Mouse (Mus musculus) heart, embryonic 12.5 days (tissue): ENCODE data around the gene Sycp3. TPM values are rescaled to one million over a fixed set of nuclear protein-coding genes. Genes with fewer than 3 reads are reported as not detected.
"Not testable (repeated sequence)": the region's sequence is repeated elsewhere in the genome, so short reads cannot be mapped to it uniquely, and the experiment has no call there.

ENCODE experiments used
- ATAC-seq: fragments of 200-750 bp; cut with Nextera tagmentation; 2 replicates; pipeline ENCODE4 v1.8.0; 2017; ENCODE audit warnings: moderate TSS enrichment, moderate library complexity; ENCODE audit not compliant: insufficient number of reproducible peaks, low FRiP score
- H3K27ac ChIP-seq: fragments of 300-500 bp; sonication (generic); 2 replicates; pipeline ENCODE4 v1.5.1; 2016; ENCODE audit warnings: mild to moderate bottlenecking, moderate library complexity; ENCODE audit not compliant: poor library complexity, severe bottlenecking
- H3K27me3 ChIP-seq: fragments of 300-500 bp; sonication (generic); replicated peaks from 2 replicates; pipeline ENCODE4 v1.6.1; 2016; ENCODE audit warnings: mild to moderate bottlenecking, moderate library complexity
- H3K36me3 ChIP-seq: fragments of 300-500 bp; sonication (generic); 2 replicates; pipeline ENCODE4 v1.6.1; 2016; ENCODE audit warnings: mild to moderate bottlenecking, moderate library complexity
- H3K4me1 ChIP-seq: fragments of 300-500 bp; sonication (generic); replicated peaks from 2 replicates; pipeline ENCODE4 v1.6.1; 2016; ENCODE audit warnings: mild to moderate bottlenecking
- H3K4me2 ChIP-seq: fragments of 300-500 bp; sonication (generic); 2 replicates; pipeline ENCODE4 v1.6.1; 2016; ENCODE audit warnings: mild to moderate bottlenecking, moderate library complexity
- H3K4me3 ChIP-seq: fragments of 300-500 bp; sonication (generic); 2 replicates; pipeline ENCODE4 v1.5.1; 2016; ENCODE audit warnings: mild to moderate bottlenecking
- H3K9ac ChIP-seq: fragments of 300-500 bp; sonication (generic); 2 replicates; pipeline ENCODE4 v1.6.1; 2016; ENCODE audit warnings: mild to moderate bottlenecking, moderate library complexity
- H3K9me3 ChIP-seq: fragments of 300-500 bp; sonication (generic); replicated peaks from 2 replicates; pipeline ENCODE4 v1.6.1; 2016; ENCODE audit warnings: mild to moderate bottlenecking, moderate library complexity
- WGBS: fragments of 180-500 bp; shearing (Covaris S2); methylation state at CpG from one replicate; pipeline ENCODE4 v1.1.7; 2016; 5-methylcytosine and 5-hydroxymethylcytosine counted together
- polyA plus RNA-seq: library from polyadenylated mRNA; unstranded; fragments of >200 nt; fragmentation: Nextera tagmentation; extraction: Ambion mirVana; gene quantifications from 2 replicates; pipeline ENCODE4 v1.2.1, GENCODE M21; 2016

The Sycp3 gene
- polyA plus RNA-seq, 1 experiment from 2014 or later = 0.50 TPM

- H3K9ac ChIP-seq = no peak overlapping the region
- ATAC-seq = no peak
- H3K36me3 ChIP-seq = peaks cover 4% of the 10 kb centered on the region; the same call in 1 of the 2 replicates
- 69% methylated on average over 2 of the region's 2 CpGs for WGBS
- no peaks in the 10 kb centered on the region for H3K27me3 ChIP-seq
- H3K27ac ChIP-seq = no peak overlapping the region
- H3K4me1 ChIP-seq = no peaks in the 10 kb centered on the region
- no peaks in the 10 kb centered on the region for H3K9me3 ChIP-seq
- H3K4me3 ChIP-seq = no peak overlapping the region
- H3K4me2 ChIP-seq = no peak overlapping the region
Observed at GRCm38 (mm10) chr10:88451221-88451620, 8.1 kb upstream of the Sycp3 start.

GRCm38 (mm10) chr10:88451990-88452389, 7.4 kb upstream of the Sycp3 start:
- Histone ChIP-seq H3K36me3 (no peaks in the 10 kb centered on the region), H3K27ac (no peak overlapping the region), H3K27me3 (no peaks in the 10 kb centered on the region), H3K4me3 (no peak overlapping the region), H3K4me1 (no peaks in the 10 kb centered on the region), H3K9me3 (no peaks in the 10 kb centered on the region), H3K9ac (no peak overlapping the region), H3K4me2 (no peak overlapping the region)
- no peak for ATAC-seq
- WGBS = 77% methylated on average over 6 of the region's 6 CpGs

- no peak overlapping the region for H3K4me2 ChIP-seq
- H3K9me3 ChIP-seq = no peaks in the 10 kb centered on the region
- 37% methylated on average over 6 of the region's 6 CpGs for WGBS
- no peaks in the 10 kb centered on the region for H3K36me3 ChIP-seq
- H3K9ac ChIP-seq = no peak overlapping the region
- no peak overlapping the region for H3K4me3 ChIP-seq
- no peaks in the 10 kb centered on the region for H3K27me3 ChIP-seq
- no peak overlapping the region for H3K27ac ChIP-seq
- ATAC-seq = no peak
- H3K4me1 ChIP-seq = no peaks in the 10 kb centered on the region
Observed at GRCm38 (mm10) chr10:88457816-88458215, 1.6 kb upstream of the Sycp3 start.

GRCm38 (mm10) chr10:88460122-88460820, 902 bp downstream of the Sycp3 start:
- WGBS = 62% methylated on average over 18 of the region's 18 CpGs
- Histone ChIP-seq H3K27ac (no peak overlapping the region), H3K36me3 (no peaks in the 10 kb centered on the region), H3K27me3 (no peaks in the 10 kb centered on the region), H3K4me3 (no peak overlapping the region), H3K4me2 (0 out of 2 replicates have a peak overlapping the region, but pooled peaks have one; percentile 12), H3K4me1 (no peaks in the 10 kb centered on the region), H3K9ac (no peak overlapping the region), H3K9me3 (no peaks in the 10 kb centered on the region)
- no peak for ATAC-seq

- not testable (repeated sequence) for H3K27me3 ChIP-seq, H3K4me3 ChIP-seq, H3K9ac ChIP-seq, H3K4me2 ChIP-seq, ATAC-seq, H3K27ac ChIP-seq, H3K9me3 ChIP-seq, H3K4me1 ChIP-seq
- WGBS = 92% methylated on average over 10 of the region's 10 CpGs
- H3K36me3 ChIP-seq = peaks cover 13% of the 10 kb centered on the region
Observed at GRCm38 (mm10) chr10:88482866-88483265, 23.5 kb downstream of the Sycp3 start.

GRCm38 (mm10) chr10:88488629-88489028, 29.3 kb downstream of the Sycp3 start:
- H3K27me3 ChIP-seq = no peaks in the 10 kb centered on the region
- no peak overlapping the region for H3K27ac ChIP-seq
- no peak overlapping the region for H3K4me2 ChIP-seq
- WGBS = 82% methylated on average over 5 of the region's 5 CpGs
- H3K9me3 ChIP-seq = no peaks in the 10 kb centered on the region
- peaks cover 13% of the 10 kb centered on the region for H3K36me3 ChIP-seq
- H3K4me3 ChIP-seq = no peak overlapping the region
- H3K9ac ChIP-seq = no peak overlapping the region
- 0 out of 2 replicates have a peak, but pooled peaks cover 2% of the 10 kb centered on the region for H3K4me1 ChIP-seq
- ATAC-seq = no peak

GRCm38 (mm10) chr10:88491632-88492031, 32.3 kb downstream of the Sycp3 start:
- WGBS = 52% methylated on average over 7 of the region's 7 CpGs
- H3K36me3 ChIP-seq = no peaks in the 10 kb centered on the region
- H3K4me3 ChIP-seq = no peak overlapping the region
- H3K4me1 ChIP-seq = 0 out of 2 replicates have a peak, but pooled peaks cover 2% of the 10 kb centered on the region
- no peak overlapping the region for H3K4me2 ChIP-seq
- no peaks in the 10 kb centered on the region for H3K9me3 ChIP-seq
- H3K9ac ChIP-seq = no peak overlapping the region
- no peak overlapping the region for H3K27ac ChIP-seq
- no peaks in the 10 kb centered on the region for H3K27me3 ChIP-seq
- ATAC-seq = no peak

GRCm38 (mm10) chr10:88492658-88493057, 33.3 kb downstream of the Sycp3 start:
- Histone ChIP-seq H3K27ac (no peak overlapping the region), H3K36me3 (no peaks in the 10 kb centered on the region), H3K4me1 (peaks cover 7% of the 10 kb centered on the region; the same call in 1 of the 2 replicates), H3K4me3 (no peak overlapping the region), H3K4me2 (no peak overlapping the region), H3K9ac (no peak overlapping the region), H3K27me3 (no peaks in the 10 kb centered on the region), H3K9me3 (no peaks in the 10 kb centered on the region)
- 84% methylated on average over 8 of the region's 8 CpGs for WGBS
- no peak for ATAC-seq

- H3K27ac ChIP-seq = no peak overlapping the region
- no peak for ATAC-seq
- no peaks in the 10 kb centered on the region; the same call in 1 of the 2 replicates for H3K9me3 ChIP-seq
- H3K9ac ChIP-seq = no peak overlapping the region
- no peak overlapping the region for H3K4me3 ChIP-seq
- H3K36me3 ChIP-seq = no peaks in the 10 kb centered on the region
- WGBS = 64% methylated on average over 4 of the region's 4 CpGs
- H3K4me1 ChIP-seq = peaks cover 5% of the 10 kb centered on the region; the same call in 1 of the 2 replicates
- H3K4me2 ChIP-seq = no peak overlapping the region
- H3K27me3 ChIP-seq = no peaks in the 10 kb centered on the region
Observed at GRCm38 (mm10) chr10:88494959-88495587, 35.7 kb downstream of the Sycp3 start.

GRCm38 (mm10) chr10:88496864-88497564, 37.6 kb downstream of the Sycp3 start:
- Histone ChIP-seq H3K27me3 (no peaks in the 10 kb centered on the region), H3K9me3 (no peaks in the 10 kb centered on the region; the same call in 1 of the 2 replicates), H3K4me3 (no peak overlapping the region), H3K4me2 (no peak overlapping the region), H3K27ac (no peak overlapping the region), H3K4me1 (peaks cover 22% of the 10 kb centered on the region), H3K9ac (no peak overlapping the region), H3K36me3 (no peaks in the 10 kb centered on the region)
- WGBS = 53% methylated on average over 11 of the region's 11 CpGs
- ATAC-seq = no peak

GRCm38 (mm10) chr10:88499993-88500392, 40.6 kb downstream of the Sycp3 start:
- Histone ChIP-seq H3K27me3 (no peaks in the 10 kb centered on the region), H3K9me3 (no peaks in the 10 kb centered on the region; the same call in 1 of the 2 replicates), H3K9ac (no peak overlapping the region), H3K27ac (no peak overlapping the region), H3K4me2 (no peak overlapping the region), H3K4me1 (peaks cover 31% of the 10 kb centered on the region), H3K36me3 (no peaks in the 10 kb centered on the region), H3K4me3 (no peak overlapping the region)
- 73% methylated on average over 5 of the region's 5 CpGs for WGBS
- ATAC-seq = no peak
